Mouse (Mus musculus) liver, embryonic 11.5 days (tissue): ENCODE measurements around the gene Tert. TPM values are rescaled to one million over a fixed set of nuclear protein-coding genes. Genes with fewer than 3 reads are reported as not detected.

ENCODE experiments used
- ATAC-seq: fragments of 200-750 bp; cut with Nextera tagmentation; replicated peaks from 2 replicates; pipeline ENCODE4 v1.8.0; 2017; ENCODE audit warnings: moderate number of reproducible peaks, mild to moderate bottlenecking, moderate TSS enrichment, moderate library complexity; ENCODE audit not compliant: low FRiP score
- DNase-seq: peaks from one replicate; pipeline ENCODE4 v3.0.0-alpha.2; 2017; ENCODE audit warnings: low spot score
- H3K27ac ChIP-seq: fragments of 300-500 bp; sonication (generic); 2 replicates; pipeline ENCODE4 v1.5.1; 2014; ENCODE audit warnings: mild to moderate bottlenecking, low read depth, low read length, control low read depth
- H3K27me3 ChIP-seq: fragments of 300-500 bp; sonication (generic); replicated peaks from 2 replicates; pipeline ENCODE4 v1.6.1; 2014; ENCODE audit warnings: low read length, mixed read lengths; ENCODE audit not compliant: control insufficient read depth, insufficient read depth
- H3K36me3 ChIP-seq: fragments of 300-500 bp; sonication (generic); 2 replicates; pipeline ENCODE4 v1.6.1; 2014; ENCODE audit warnings: mild to moderate bottlenecking, low read length, moderate library complexity, mixed read lengths; ENCODE audit not compliant: control insufficient read depth, insufficient read depth
- H3K4me1 ChIP-seq: fragments of 300-500 bp; sonication (generic); replicated peaks from 2 replicates; pipeline ENCODE4 v1.6.1; 2014; ENCODE audit warnings: low read length, mixed read lengths; ENCODE audit not compliant: control insufficient read depth, insufficient read depth
- H3K4me2 ChIP-seq: fragments of 300-500 bp; sonication (generic); 2 replicates; pipeline ENCODE4 v1.6.1; 2014; ENCODE audit warnings: mild to moderate bottlenecking, control low read depth, moderate library complexity
- H3K4me3 ChIP-seq: fragments of 300-500 bp; sonication (generic); 2 replicates; pipeline ENCODE4 v1.5.1; 2014; ENCODE audit warnings: low read depth, low read length, control low read depth
- H3K9ac ChIP-seq: fragments of 300-500 bp; sonication (generic); 2 replicates; pipeline ENCODE4 v1.6.1; 2014; ENCODE audit warnings: low read depth, low read length, control low read depth
- H3K9me3 ChIP-seq: fragments of 300-500 bp; sonication (generic); 2 replicates; pipeline ENCODE4 v1.6.1; 2016; ENCODE audit warnings: low read length, inconsistent platforms, mixed read lengths; ENCODE audit not compliant: control insufficient read depth
- WGBS: fragments of 180-500 bp; shearing (Covaris S2); extraction: QIAGEN DNeasy Blood & Tissue Kit; methylation state at CpG from one replicate; pipeline ENCODE4 v1.1.7; 2014; 5-methylcytosine and 5-hydroxymethylcytosine counted together
- polyA plus RNA-seq: library from polyadenylated mRNA; unstranded; fragments of >200 nt; fragmentation: Nextera tagmentation; extraction: Ambion mirVana; gene quantifications from 2 replicates; pipeline ENCODE4 v1.2.1, GENCODE M21; 2014

Gene Tert
- polyA plus RNA-seq = 2.2 and 2.9 TPM in 2 replicates

DNA sequence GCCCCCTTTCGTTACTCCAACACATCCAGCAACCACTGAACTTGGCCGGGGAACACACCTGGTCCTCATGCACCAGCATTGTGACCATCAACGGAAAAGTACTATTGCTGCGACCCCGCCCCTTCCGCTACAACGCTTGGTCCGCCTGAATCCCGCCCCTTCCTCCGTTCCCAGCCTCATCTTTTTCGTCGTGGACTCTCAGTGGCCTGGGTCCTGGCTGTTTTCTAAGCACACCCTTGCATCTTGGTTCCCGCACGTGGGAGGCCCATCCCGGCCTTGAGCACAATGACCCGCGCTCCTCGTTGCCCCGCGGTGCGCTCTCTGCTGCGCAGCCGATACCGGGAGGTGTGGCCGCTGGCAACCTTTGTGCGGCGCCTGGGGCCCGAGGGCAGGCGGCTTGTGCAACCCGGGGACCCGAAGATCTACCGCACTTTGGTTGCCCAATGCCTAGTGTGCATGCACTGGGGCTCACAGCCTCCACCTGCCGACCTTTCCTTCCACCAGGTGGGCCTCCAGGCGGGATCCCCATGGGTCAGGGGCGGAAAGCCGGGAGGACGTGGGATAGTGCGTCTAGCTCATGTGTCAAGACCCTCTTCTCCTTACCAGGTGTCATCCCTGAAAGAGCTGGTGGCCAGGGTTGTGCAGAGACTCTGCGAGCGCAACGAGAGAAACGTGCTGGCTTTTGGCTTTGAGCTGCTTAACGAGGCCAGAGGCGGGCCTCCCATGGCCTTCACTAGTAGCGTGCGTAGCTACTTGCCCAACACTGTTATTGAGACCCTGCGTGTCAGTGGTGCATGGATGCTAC lies at the start of gene Tert:
Gene Tert (plus strand): TSS at position 167 of the 805 bp plus-strand sequence.
- Histone ChIP-seq H3K27ac (no peak within 1 kb of the TSS), H3K4me3 (peak within 1 kb of the TSS; percentile 56), H3K4me1 (peaks cover 4% of the 10 kb centered on the region; the same call in 1 of the 2 replicates), H3K4me2 (peak within 1 kb of the TSS; percentile 67), H3K9me3 (no peaks in the 10 kb centered on the region), H3K27me3 (no peaks in the 10 kb centered on the region; the same call in 1 of the 2 replicates), H3K36me3 (no peaks in the 10 kb centered on the region), H3K9ac (peak within 1 kb of the TSS; percentile 53)
- ATAC-seq = peak; percentile 64
- WGBS = 14% methylated on average over 47 of the region's 47 CpGs
- DNase-seq = peak; percentile 64

DNA sequence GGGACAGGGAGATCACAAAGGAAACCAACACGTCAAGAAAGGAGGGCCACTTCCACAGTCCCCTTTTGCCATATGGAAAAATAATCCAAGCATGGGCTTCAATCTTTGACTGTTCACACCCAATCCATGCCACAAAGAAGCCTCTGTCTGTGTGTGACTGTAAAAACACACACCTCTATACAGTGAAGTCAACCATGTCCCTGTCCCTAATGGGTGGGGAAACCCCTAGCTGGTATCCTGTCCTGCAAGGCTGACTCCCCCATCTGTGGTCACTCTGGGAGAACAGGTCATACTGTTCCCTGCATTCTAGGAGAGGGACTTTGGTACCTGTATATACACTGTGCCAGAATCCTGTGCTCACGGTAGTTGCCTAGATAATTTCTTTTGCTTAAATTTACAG lies 49.4 kb upstream of the Tert start:
- H3K4me1 ChIP-seq = no peaks in the 10 kb centered on the region

DNA sequence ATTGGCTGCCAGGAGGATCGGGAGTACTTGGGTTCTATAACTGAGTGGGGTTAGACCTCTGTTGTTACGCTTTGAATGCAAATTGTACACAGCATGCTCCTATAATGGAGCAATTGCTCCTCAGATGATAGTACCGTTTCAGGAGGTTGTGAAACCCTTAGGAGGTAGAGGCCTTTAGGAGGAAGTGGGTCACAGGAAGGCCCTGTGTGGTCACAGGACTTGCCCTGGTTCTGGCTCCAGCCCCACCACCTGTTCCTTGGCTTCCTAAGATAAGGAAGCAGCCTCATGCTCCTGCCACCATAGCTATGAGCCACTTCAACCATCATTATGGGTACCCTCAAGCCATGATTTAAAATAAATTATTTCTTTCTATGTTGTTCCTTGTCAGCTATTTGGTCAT lies 35.2 kb upstream of the Tert start:
- Histone ChIP-seq H3K4me2 (no peak overlapping the region), H3K27me3 (no peaks in the 10 kb centered on the region), H3K9me3 (no peaks in the 10 kb centered on the region), H3K4me1 (no peaks in the 10 kb centered on the region), H3K4me3 (no peak overlapping the region), H3K36me3 (no peaks in the 10 kb centered on the region), H3K9ac (no peak overlapping the region), H3K27ac (no peak overlapping the region)
- no peak for DNase-seq
- WGBS = 63% methylated on average over 3 of the region's 3 CpGs
- no peak for ATAC-seq

More for the DNA sequence above, 49.4 kb upstream of the Tert start:
- H3K9me3 ChIP-seq = no peaks in the 10 kb centered on the region
- H3K27me3 ChIP-seq = no peaks in the 10 kb centered on the region
- no peak overlapping the region for H3K4me3 ChIP-seq
- no peak overlapping the region for H3K9ac ChIP-seq
- no peak overlapping the region for H3K4me2 ChIP-seq
- no peak for DNase-seq
- no peak for ATAC-seq
- no peak overlapping the region for H3K27ac ChIP-seq
- WGBS = 68% methylated on average over 2 of the region's 2 CpGs
- H3K36me3 ChIP-seq = no peaks in the 10 kb centered on the region

DNA sequence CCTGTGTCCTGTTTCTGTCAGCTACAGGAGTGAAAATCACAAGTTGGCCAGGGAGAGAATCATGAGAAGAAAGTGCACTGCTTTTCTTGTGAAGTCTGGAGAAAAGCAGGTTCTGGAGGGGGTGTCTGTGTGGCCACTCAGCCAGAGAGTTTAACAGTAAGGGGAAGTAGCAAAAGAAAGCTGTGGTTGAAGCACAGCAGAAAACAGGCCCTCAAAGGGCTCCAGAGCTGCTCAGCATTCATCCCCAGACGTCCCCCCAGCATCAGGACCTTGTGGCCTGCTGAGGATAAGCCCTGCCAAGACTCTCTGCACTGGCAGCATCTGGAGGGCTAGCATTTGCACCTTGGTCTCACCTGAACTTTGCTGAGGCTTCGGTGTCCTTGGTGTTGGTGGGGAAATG lies 34.2 kb upstream of the Tert start:
- no peaks in the 10 kb centered on the region for H3K9me3 ChIP-seq
- H3K4me3 ChIP-seq = no peak overlapping the region
- no peaks in the 10 kb centered on the region for H3K27me3 ChIP-seq
- no peak overlapping the region for H3K27ac ChIP-seq
- H3K36me3 ChIP-seq = no peaks in the 10 kb centered on the region
- DNase-seq = no peak
- no peak overlapping the region for H3K9ac ChIP-seq
- 41% methylated on average over 2 of the region's 2 CpGs for WGBS
- no peaks in the 10 kb centered on the region for H3K4me1 ChIP-seq
- no peak for ATAC-seq
- H3K4me2 ChIP-seq = no peak overlapping the region

DNA sequence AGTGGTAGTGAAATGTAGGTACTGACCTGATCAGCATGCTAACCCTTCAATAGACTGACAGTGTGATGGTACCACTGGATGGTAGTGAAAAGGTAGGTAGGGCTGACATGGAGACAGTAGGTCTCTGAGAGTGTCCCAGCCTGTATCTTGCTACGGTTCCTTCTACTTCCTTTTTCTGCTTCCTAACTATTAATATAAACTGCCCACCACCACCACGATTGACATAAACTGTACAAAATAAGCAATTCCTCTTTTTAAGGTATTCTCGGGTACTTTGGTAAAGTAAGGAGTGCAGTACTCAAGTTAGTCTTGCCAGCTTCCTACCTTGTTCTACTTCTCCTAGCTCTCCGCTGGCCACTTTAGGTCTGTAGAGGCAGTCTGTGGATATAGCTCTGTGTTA lies 30.4 kb upstream of the Tert start:
- Histone ChIP-seq H3K4me1 (no peaks in the 10 kb centered on the region), H3K9me3 (no peaks in the 10 kb centered on the region), H3K4me2 (no peak overlapping the region), H3K36me3 (no peaks in the 10 kb centered on the region), H3K27ac (no peak overlapping the region), H3K4me3 (no peak overlapping the region), H3K9ac (no peak overlapping the region), H3K27me3 (no peaks in the 10 kb centered on the region)
- ATAC-seq (no peak), DNase-seq (no peak)
- WGBS = 41% methylated on average over 4 of the region's 4 CpGs

DNA sequence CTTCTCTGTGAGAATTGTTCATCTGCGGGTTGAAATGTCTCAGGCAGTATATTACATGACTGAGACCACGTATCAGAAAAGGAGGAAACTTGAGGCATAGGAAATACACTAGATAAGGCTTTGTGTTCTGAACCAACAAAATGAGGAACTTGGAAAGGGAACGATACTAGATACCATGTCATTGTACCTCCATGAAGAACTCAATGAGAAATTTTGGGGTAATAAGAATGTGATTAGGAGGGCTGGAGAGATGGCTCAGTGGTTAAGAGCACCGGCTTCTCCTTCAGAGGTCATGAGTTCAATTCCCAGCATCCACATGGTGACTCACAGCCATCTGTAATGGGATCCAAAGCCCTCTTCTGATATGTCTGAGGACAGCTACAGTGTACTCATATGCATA lies 26.5 kb upstream of the Tert start:
- WGBS = 39% methylated on average over 4 of the region's 4 CpGs

DNA sequence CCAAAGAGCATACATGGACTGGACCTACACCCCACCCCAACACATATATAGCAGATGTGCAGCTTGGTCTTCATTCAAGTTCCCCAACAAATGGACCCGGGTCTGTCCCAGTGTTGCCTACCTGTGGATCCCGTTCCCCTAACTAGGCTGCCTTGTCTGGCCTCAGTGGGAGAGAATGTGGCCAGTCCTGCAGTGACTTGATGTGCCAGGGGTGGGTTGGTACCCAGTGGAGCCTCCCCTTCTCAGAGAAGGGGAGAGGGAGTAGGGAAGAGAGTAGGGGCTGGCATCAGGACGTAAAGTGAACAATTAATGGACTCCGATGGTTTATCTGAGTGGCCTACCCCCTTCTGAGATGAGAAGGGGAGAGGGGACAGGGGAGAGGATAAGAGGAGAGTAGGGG lies 23.7 kb upstream of the Tert start:
- Histone ChIP-seq H3K4me2 (peak overlapping the region; percentile 70), H3K27ac (no peak overlapping the region), H3K27me3 (no peaks in the 10 kb centered on the region), H3K36me3 (peaks cover 9% of the 10 kb centered on the region; the same call in 1 of the 2 replicates), H3K4me1 (peaks cover 12% of the 10 kb centered on the region; the same call in 1 of the 2 replicates), H3K4me3 (peak overlapping the region; percentile 90), H3K9me3 (no peaks in the 10 kb centered on the region), H3K9ac (peak overlapping the region; percentile 88)
- ATAC-seq (no peak), DNase-seq (no peak)
- WGBS = 43% methylated on average over 4 of the region's 4 CpGs

More for the DNA sequence above, 26.5 kb upstream of the Tert start:
- Histone ChIP-seq H3K4me1 (peaks cover 12% of the 10 kb centered on the region; the same call in 1 of the 2 replicates), H3K27me3 (no peaks in the 10 kb centered on the region), H3K4me2 (no peak overlapping the region), H3K36me3 (no peaks in the 10 kb centered on the region), H3K9me3 (no peaks in the 10 kb centered on the region), H3K9ac (no peak overlapping the region), H3K4me3 (no peak overlapping the region), H3K27ac (no peak overlapping the region)
- no peak for DNase-seq
- no peak for ATAC-seq

DNA sequence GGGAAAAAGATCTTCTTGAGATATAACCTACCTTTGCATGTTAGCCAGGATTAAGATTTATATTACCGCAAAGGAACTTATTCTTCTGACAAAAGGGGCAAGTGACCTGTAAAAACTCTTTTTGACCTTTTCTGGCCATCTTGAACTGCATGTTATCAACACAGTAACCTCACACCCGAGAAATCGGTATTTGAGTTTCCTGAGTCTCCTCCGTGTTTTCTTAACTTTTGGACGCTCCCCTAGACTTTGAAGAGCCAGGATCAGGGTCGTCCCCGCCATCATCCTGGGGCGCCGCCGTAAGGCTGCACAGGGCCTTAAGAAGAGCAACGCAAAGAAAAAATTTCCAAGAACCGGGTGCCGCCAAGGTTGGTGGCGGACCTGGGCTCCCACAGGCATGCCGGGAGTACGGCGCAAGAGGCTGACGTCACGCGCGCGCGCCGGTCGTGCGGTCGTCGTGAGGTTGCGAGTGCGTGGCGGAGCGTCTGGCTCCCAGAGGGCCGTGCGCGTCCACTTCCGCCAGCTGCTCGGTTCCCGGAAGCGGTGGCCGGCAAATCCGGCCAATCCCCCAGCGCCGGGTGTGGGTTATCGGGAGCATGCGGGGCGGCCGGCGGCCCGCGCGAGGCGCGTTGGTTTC lies 23.1 kb upstream of the Tert start, which contains the start of gene Clptm1l:
Gene Clptm1l (plus strand): TSS at position 485 of the 634 bp plus-strand sequence.
- ATAC-seq = peak; percentile 96
- Histone ChIP-seq H3K9me3 (no peaks in the 10 kb centered on the region), H3K36me3 (peaks cover 10% of the 10 kb centered on the region; the same call in 1 of the 2 replicates), H3K27me3 (no peaks in the 10 kb centered on the region), H3K27ac (peak within 1 kb of the TSS; percentile 70), H3K4me2 (peak within 1 kb of the TSS; percentile 70), H3K4me3 (peak within 1 kb of the TSS; percentile 90), H3K4me1 (peaks cover 12% of the 10 kb centered on the region; the same call in 1 of the 2 replicates), H3K9ac (peak within 1 kb of the TSS; percentile 88)
- under 1% methylated on average over 53 of the region's 53 CpGs for WGBS
- DNase-seq = peak; percentile 98
